Mouse (Mus musculus) adrenal gland, adult 8-10 months (tissue): Measurements from ENCODE around the gene Ccnl2. TPM values are rescaled to one million over a fixed set of nuclear protein-coding genes. Genes with fewer than 3 reads are reported as not detected.

Source experiments
- DNase-seq: peaks from one replicate; pipeline ENCODE4 v3.0.0; 2022
- total RNA-seq, 4 experiments: library from RNA; stranded (reverse); gene quantifications; 2 replicates each; pipeline ENCODE4 v1.2.4; 2022

Gene Ccnl2
- total RNA-seq, 4 experiments from 2014 or later: 88.5 to 164 (median 122) TPM

GRCm38 (mm10) chr4:155790650-155791161 lies 21.6 kb upstream of the Ccnl2 start:
- no peak for DNase-seq

GRCm38 (mm10) chr4:155791240-155791933 lies 20.9 kb upstream of the Ccnl2 start:
- DNase-seq: no peak

GRCm38 (mm10) chr4:155793730-155794129 lies 18.6 kb upstream of the Ccnl2 start:
- DNase-seq: no peak

GRCm38 (mm10) chr4:155802075-155802474 lies 10.2 kb upstream of the Ccnl2 start:
- no peak for DNase-seq

GRCm38 (mm10) chr4:155802741-155803339 lies 9.4 kb upstream of the Ccnl2 start, which contains the start of gene Mrpl20:
Gene Mrpl20 (plus strand): TSS chr4:155802878.
- no peak for DNase-seq

- peak; percentile 92 for DNase-seq
These were observed 8.8 kb upstream of the Ccnl2 start for GRCm38 (mm10) chr4:155803340-155804041.

- DNase-seq: no peak
These were observed 4.4 kb upstream of the Ccnl2 start for GRCm38 (mm10) chr4:155807841-155808240.

- peak; percentile 36 for DNase-seq
These were observed 434 bp downstream of the Ccnl2 start for GRCm38 (mm10) chr4:155812665-155813181.

GRCm38 (mm10) chr4:155817533-155817932 lies 5.2 kb downstream of the Ccnl2 start:
- no peak for DNase-seq

- DNase-seq: no peak
These were observed 8.7 kb downstream of the Ccnl2 start for GRCm38 (mm10) chr4:155821025-155821424.

GRCm38 (mm10) chr4:155823443-155823842 lies 11.2 kb downstream of the Ccnl2 start:
- peak; percentile 42 for DNase-seq

GRCm38 (mm10) chr4:155829866-155830265 lies 17.6 kb downstream of the Ccnl2 start:
- DNase-seq: no peak

- no peak for DNase-seq
These were observed 18.3 kb downstream of the Ccnl2 start for GRCm38 (mm10) chr4:155830596-155830995.

GRCm38 (mm10) chr4:155831205-155831766 lies 19.0 kb downstream of the Ccnl2 start, which contains the start of gene Aurkaip1:
Gene Aurkaip1 (plus strand): TSS chr4:155831272.
- peak; percentile 92 for DNase-seq

GRCm38 (mm10) chr4:155831831-155832230 lies 19.5 kb downstream of the Ccnl2 start:
- no peak for DNase-seq

- DNase-seq: no peak
These were observed 20.0 kb downstream of the Ccnl2 start for GRCm38 (mm10) chr4:155832321-155832720.

GRCm38 (mm10) chr4:155833234-155833633 lies 20.9 kb downstream of the Ccnl2 start:
- no peak for DNase-seq

GRCm38 (mm10) chr4:155833836-155834235 lies 21.5 kb downstream of the Ccnl2 start:
- DNase-seq: peak; percentile 72

- DNase-seq: no peak
These were observed 25.2 kb downstream of the Ccnl2 start for GRCm38 (mm10) chr4:155837404-155838010.

- DNase-seq: no peak
These were observed 26.2 kb downstream of the Ccnl2 start for GRCm38 (mm10) chr4:155838187-155839153.

GRCm38 (mm10) chr4:155839483-155839910 lies 27.2 kb downstream of the Ccnl2 start, which contains the start of gene Mxra8:
Gene Mxra8 (plus strand): TSS chr4:155839680.
- peak; percentile 79 for DNase-seq
